Mouse (Mus musculus) liver, embryonic 14 days (tissue): ENCODE data around the gene Pias3. TPM values are rescaled to one million over a fixed set of nuclear protein-coding genes. Genes with fewer than 3 reads are reported as not detected.

Experiments
- polyA plus RNA-seq: library from polyadenylated mRNA; depleted of rRNA; stranded (reverse); fragments of >200 nt; gene quantifications from 2 replicates; pipeline ENCODE4 v1.2.3, GENCODE M21; 2012; rRNA removed

Pias3 gene
- polyA plus RNA-seq, result 4.6 and 5.6 TPM in 2 replicates

GRCm38 (mm10) chr3:96696198-96696765 is at the start of gene Pias3:
Gene Pias3 (plus strand): TSS chr3:96696384.

GRCm38 (mm10) chr3:96669727-96670468 is 26.3 kb upstream of the Pias3 start, which contains the start of gene Ankrd35:
Gene Ankrd35 (plus strand): TSS chr3:96670131.

GRCm38 (mm10) chr3:96707903-96708683 is 11.9 kb downstream of the Pias3 start, which contains the start of gene Nudt17:
Gene Nudt17 (minus strand): TSS chr3:96708562.

GRCm38 (mm10) chr3:96727343-96727827 is 31.2 kb downstream of the Pias3 start, which contains the start of the genes Polr3c and Rnf115:
Gene Polr3c (minus strand): TSS chr3:96727628.
Gene Rnf115 (plus strand): TSS chr3:96727664.

Other genes starting within 250 kb of the Pias3 start
- gene BC107364, start 244.1 kb upstream of the Pias3 start, polyA plus RNA-seq, result 0.02 and 0.05 TPM in 2 replicates
- 3.9 and 4.2 TPM in 2 replicates for gene Hfe2, start 171.2 kb upstream of the Pias3 start, polyA plus RNA-seq
- gene Txnip, start 138.4 kb upstream of the Pias3 start, polyA plus RNA-seq, result 33.6 and 47.5 TPM in 2 replicates
- gene Gm16253, start 119.4 kb upstream of the Pias3 start, polyA plus RNA-seq, result not detected in 2 replicates
- gene Polr3gl, start 102.2 kb upstream of the Pias3 start, polyA plus RNA-seq, result 12.0 and 14.4 TPM in 2 replicates
- gene Ankrd34a, start 99.7 kb upstream of the Pias3 start, polyA plus RNA-seq, result 0.03 TPM in 2 replicates
- gene Lix1l, start 95.2 kb upstream of the Pias3 start, polyA plus RNA-seq, result 3.0 TPM in 2 replicates
- 25.0 and 29.0 TPM in 2 replicates for gene Rbm8a, start 66.5 kb upstream of the Pias3 start, polyA plus RNA-seq
- gene Pex11b, start 61.0 kb upstream of the Pias3 start, polyA plus RNA-seq, result 9.9 and 11.7 TPM in 2 replicates
- gene Gm42957, start 60.9 kb upstream of the Pias3 start, polyA plus RNA-seq, result 0.03 TPM in 2 replicates
- 0.43 and 0.45 TPM in 2 replicates for gene Itga10, start 50.8 kb upstream of the Pias3 start, polyA plus RNA-seq
- 0.32 and 0.43 TPM in 2 replicates for gene Ankrd35, start 26.3 kb upstream of the Pias3 start, polyA plus RNA-seq
- gene Nudt17, start 12.2 kb downstream of the Pias3 start, polyA plus RNA-seq, result 0.45 and 0.60 TPM in 2 replicates
- 20.9 and 23.9 TPM in 2 replicates for gene Polr3c, start 31.2 kb downstream of the Pias3 start, polyA plus RNA-seq
- 11.8 and 14.6 TPM in 2 replicates for gene Rnf115, start 31.3 kb downstream of the Pias3 start, polyA plus RNA-seq
- gene Pdzk1, start 132.9 kb downstream of the Pias3 start, polyA plus RNA-seq, result 6.7 and 6.9 TPM in 2 replicates
- gene Cd160, start 133.0 kb downstream of the Pias3 start, polyA plus RNA-seq, result 0.05 and 0.19 TPM in 2 replicates
- gene Gja5, start 208.3 kb downstream of the Pias3 start, polyA plus RNA-seq, result 1.5 and 1.9 TPM in 2 replicates
- 4.8 and 5.7 TPM in 2 replicates for gene Gpr89, start 209.0 kb downstream of the Pias3 start, polyA plus RNA-seq
- not detected in 2 replicates for gene Gja8, start 229.6 kb downstream of the Pias3 start, polyA plus RNA-seq